Mouse (Mus musculus) cerebellum, adult 2 months (tissue): ENCODE measurements around the gene Rora.

Experiments used
- CTCF ChIP-seq: fragments of 200-500 bp; IDR thresholded peaks from 2 replicates; pipeline ENCODE4 v1.5.1; 2011; ENCODE audit warnings: low read depth, mild to moderate bottlenecking, control low read depth, low read length, moderate library complexity, borderline replicate concordance; ENCODE audit not compliant: insufficient read depth
- POLR2A ChIP-seq: fragments of 200-500 bp; IDR thresholded peaks from 2 replicates; pipeline ENCODE4 v1.6.1; 2011; ENCODE audit warnings: low read length, control low read depth, borderline replicate concordance; ENCODE audit not compliant: insufficient read depth

DNA sequence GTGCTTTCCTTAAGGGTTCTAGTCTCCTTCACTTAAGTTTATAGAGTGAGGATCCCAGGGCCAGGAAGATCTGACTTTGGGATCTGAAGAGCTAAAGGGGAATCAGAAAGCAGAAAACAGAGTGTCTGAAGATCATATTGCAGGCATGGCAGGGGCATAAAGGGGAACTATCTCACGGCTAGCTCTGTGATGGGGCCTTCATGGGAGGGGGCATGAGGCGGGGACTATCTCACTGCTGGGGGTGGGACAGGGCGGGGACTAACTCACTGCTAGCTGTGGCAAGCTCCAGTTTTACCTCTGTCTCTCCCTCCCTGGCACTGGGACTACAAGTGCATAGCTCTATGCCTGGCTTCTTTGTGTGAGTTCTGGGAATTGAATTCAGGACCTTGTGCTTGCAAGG is 279.6 kb downstream of the Rora start:
- TF ChIP-seq CTCF (no peak), POLR2A (no peak)
